Mouse (Mus musculus) liver, embryonic 11.5 days (tissue): ENCODE results near the gene Prkar1a. TPM values are rescaled to one million over a fixed set of nuclear protein-coding genes. Genes with fewer than 3 reads are reported as not detected.

Experiments used
- ATAC-seq: fragments of 200-750 bp; cut with Nextera tagmentation; replicated peaks from 2 replicates; pipeline ENCODE4 v1.8.0; 2017; ENCODE audit warnings: moderate number of reproducible peaks, mild to moderate bottlenecking, moderate TSS enrichment, moderate library complexity; ENCODE audit not compliant: low FRiP score
- DNase-seq: peaks from one replicate; pipeline ENCODE4 v3.0.0-alpha.2; 2017; ENCODE audit warnings: low spot score
- H3K27ac ChIP-seq: fragments of 300-500 bp; sonication (generic); 2 replicates; pipeline ENCODE4 v1.5.1; 2014; ENCODE audit warnings: mild to moderate bottlenecking, low read depth, low read length, control low read depth
- H3K27me3 ChIP-seq: fragments of 300-500 bp; sonication (generic); replicated peaks from 2 replicates; pipeline ENCODE4 v1.6.1; 2014; ENCODE audit warnings: low read length, mixed read lengths; ENCODE audit not compliant: control insufficient read depth, insufficient read depth
- H3K36me3 ChIP-seq: fragments of 300-500 bp; sonication (generic); 2 replicates; pipeline ENCODE4 v1.6.1; 2014; ENCODE audit warnings: mild to moderate bottlenecking, low read length, moderate library complexity, mixed read lengths; ENCODE audit not compliant: control insufficient read depth, insufficient read depth
- H3K4me1 ChIP-seq: fragments of 300-500 bp; sonication (generic); replicated peaks from 2 replicates; pipeline ENCODE4 v1.6.1; 2014; ENCODE audit warnings: low read length, mixed read lengths; ENCODE audit not compliant: control insufficient read depth, insufficient read depth
- H3K4me2 ChIP-seq: fragments of 300-500 bp; sonication (generic); 2 replicates; pipeline ENCODE4 v1.6.1; 2014; ENCODE audit warnings: mild to moderate bottlenecking, control low read depth, moderate library complexity
- H3K4me3 ChIP-seq: fragments of 300-500 bp; sonication (generic); 2 replicates; pipeline ENCODE4 v1.5.1; 2014; ENCODE audit warnings: low read depth, low read length, control low read depth
- H3K9ac ChIP-seq: fragments of 300-500 bp; sonication (generic); 2 replicates; pipeline ENCODE4 v1.6.1; 2014; ENCODE audit warnings: low read depth, low read length, control low read depth
- H3K9me3 ChIP-seq: fragments of 300-500 bp; sonication (generic); 2 replicates; pipeline ENCODE4 v1.6.1; 2016; ENCODE audit warnings: low read length, inconsistent platforms, mixed read lengths; ENCODE audit not compliant: control insufficient read depth
- WGBS: fragments of 180-500 bp; shearing (Covaris S2); extraction: QIAGEN DNeasy Blood & Tissue Kit; methylation state at CpG from one replicate; pipeline ENCODE4 v1.1.7; 2014; 5-methylcytosine and 5-hydroxymethylcytosine counted together
- polyA plus RNA-seq: library from polyadenylated mRNA; unstranded; fragments of >200 nt; fragmentation: Nextera tagmentation; extraction: Ambion mirVana; gene quantifications from 2 replicates; pipeline ENCODE4 v1.2.1, GENCODE M21; 2014

Prkar1a gene
- polyA plus RNA-seq, 1 experiment from 2014 or later: 261 TPM

GRCm38 (mm10) chr11:109672881-109673739 lies 23.9 kb downstream of the Prkar1a start:
- no peaks in the 10 kb centered on the region for H3K4me1 ChIP-seq
- WGBS: 71% methylated on average over 21 of the region's 21 CpGs
- peaks cover 9% of the 10 kb centered on the region; the same call in 1 of the 2 replicates for H3K36me3 ChIP-seq
- ATAC-seq (no peak), DNase-seq (no peak)
- H3K27me3 ChIP-seq: no peaks in the 10 kb centered on the region
- H3K4me3 ChIP-seq: no peak overlapping the region
- H3K4me2 ChIP-seq: no peak overlapping the region
- no peaks in the 10 kb centered on the region for H3K9me3 ChIP-seq
- no peak overlapping the region for H3K27ac ChIP-seq
- no peak overlapping the region for H3K9ac ChIP-seq

- Histone ChIP-seq H3K4me3 (no peak overlapping the region), H3K9me3 (no peaks in the 10 kb centered on the region), H3K27me3 (no peaks in the 10 kb centered on the region), H3K27ac (no peak overlapping the region), H3K4me2 (no peak overlapping the region), H3K9ac (no peak overlapping the region), H3K4me1 (no peaks in the 10 kb centered on the region), H3K36me3 (0 out of 2 replicates have a peak, but pooled peaks cover 6% of the 10 kb centered on the region)
- ATAC-seq (no peak), DNase-seq (no peak)
- WGBS: 77% methylated on average over 7 of the region's 7 CpGs
These were observed 24.5 kb downstream of the Prkar1a start for GRCm38 (mm10) chr11:109673741-109674140.

- no peaks in the 10 kb centered on the region for H3K9me3 ChIP-seq
- WGBS: 69% methylated on average over 11 of the region's 11 CpGs
- H3K4me3 ChIP-seq: no peak overlapping the region
- H3K9ac ChIP-seq: no peak overlapping the region
- no peak overlapping the region for H3K27ac ChIP-seq
- 0 out of 2 replicates have a peak, but pooled peaks cover 6% of the 10 kb centered on the region for H3K36me3 ChIP-seq
- ATAC-seq: no peak
- H3K27me3 ChIP-seq: no peaks in the 10 kb centered on the region
- no peaks in the 10 kb centered on the region for H3K4me1 ChIP-seq
- H3K4me2 ChIP-seq: no peak overlapping the region
- no peak for DNase-seq
These were observed 25.3 kb downstream of the Prkar1a start for GRCm38 (mm10) chr11:109674542-109674941.

GRCm38 (mm10) chr11:109675208-109675607 lies 26.0 kb downstream of the Prkar1a start:
- H3K9me3 ChIP-seq: no peaks in the 10 kb centered on the region
- 78% methylated on average over 3 of the region's 3 CpGs for WGBS
- no peak for ATAC-seq
- no peak overlapping the region for H3K4me3 ChIP-seq
- H3K27me3 ChIP-seq: no peaks in the 10 kb centered on the region
- 0 out of 2 replicates have a peak, but pooled peaks cover 1% of the 10 kb centered on the region for H3K36me3 ChIP-seq
- H3K27ac ChIP-seq: no peak overlapping the region
- no peak for DNase-seq
- no peak overlapping the region for H3K4me2 ChIP-seq
- H3K9ac ChIP-seq: no peak overlapping the region
- no peaks in the 10 kb centered on the region for H3K4me1 ChIP-seq

DNA sequence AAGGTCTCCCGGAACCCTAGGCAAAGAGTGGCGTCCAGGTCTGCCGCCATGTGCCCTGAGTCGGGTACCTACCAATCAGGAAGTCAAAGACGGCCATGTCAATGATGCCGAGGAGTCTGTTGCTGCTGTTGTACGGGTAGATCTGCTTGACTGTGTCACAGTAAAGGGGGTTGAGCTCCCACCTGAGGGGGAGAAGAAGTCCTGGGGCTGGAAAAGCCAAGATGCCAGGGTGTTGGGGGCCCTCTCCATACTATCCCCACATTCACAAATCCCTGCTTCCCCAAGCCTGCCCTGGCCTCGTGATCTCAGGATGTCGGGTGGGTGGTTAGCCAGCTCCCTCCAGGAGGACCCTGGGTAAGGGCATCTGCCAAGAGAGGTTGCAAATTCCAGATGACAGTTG lies 26.6 kb downstream of the Prkar1a start:
- no peaks in the 10 kb centered on the region for H3K36me3 ChIP-seq
- H3K27ac ChIP-seq: no peak overlapping the region
- no peak overlapping the region for H3K9ac ChIP-seq
- H3K4me1 ChIP-seq: no peaks in the 10 kb centered on the region
- ATAC-seq (no peak), DNase-seq (no peak)
- no peak overlapping the region for H3K4me3 ChIP-seq
- WGBS: 81% methylated on average over 9 of the region's 9 CpGs
- H3K9me3 ChIP-seq: no peaks in the 10 kb centered on the region
- no peaks in the 10 kb centered on the region for H3K27me3 ChIP-seq
- H3K4me2 ChIP-seq: no peak overlapping the region

- Histone ChIP-seq H3K4me2 (no peak overlapping the region), H3K9me3 (no peaks in the 10 kb centered on the region), H3K27me3 (no peaks in the 10 kb centered on the region), H3K36me3 (no peaks in the 10 kb centered on the region), H3K27ac (no peak overlapping the region), H3K4me1 (no peaks in the 10 kb centered on the region), H3K9ac (no peak overlapping the region), H3K4me3 (no peak overlapping the region)
- WGBS: 66% methylated on average over 12 of the region's 12 CpGs
- no peak for ATAC-seq
- DNase-seq: no peak
These were observed 27.6 kb downstream of the Prkar1a start for GRCm38 (mm10) chr11:109676621-109677373.

DNA sequence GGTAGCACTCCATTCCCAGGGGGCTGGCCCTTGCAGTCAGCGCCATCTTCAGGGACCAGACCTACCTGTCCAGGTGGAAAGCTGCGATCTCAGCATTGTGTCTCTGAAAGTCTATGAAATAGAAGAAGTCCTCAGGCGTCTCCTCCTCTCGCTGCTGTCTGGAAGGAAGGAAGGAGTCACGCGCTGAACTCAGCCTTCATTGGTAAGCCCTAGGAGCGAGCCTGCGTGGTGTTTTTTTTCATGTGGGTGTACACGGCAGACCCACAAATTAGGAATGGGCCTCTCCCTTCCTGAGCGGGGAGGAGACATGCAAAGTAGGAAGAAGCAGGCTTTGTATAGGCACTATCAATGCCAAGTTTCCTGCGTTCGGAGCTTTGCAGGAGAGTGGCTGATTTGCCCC lies 29.1 kb downstream of the Prkar1a start:
- Histone ChIP-seq H3K27me3 (no peaks in the 10 kb centered on the region), H3K9me3 (no peaks in the 10 kb centered on the region), H3K27ac (no peak overlapping the region), H3K4me2 (no peak overlapping the region), H3K9ac (no peak overlapping the region), H3K36me3 (no peaks in the 10 kb centered on the region), H3K4me1 (no peaks in the 10 kb centered on the region), H3K4me3 (no peak overlapping the region)
- WGBS: 68% methylated on average over 12 of the region's 12 CpGs
- DNase-seq: no peak
- no peak for ATAC-seq

- H3K36me3 ChIP-seq: no peaks in the 10 kb centered on the region
- DNase-seq (no peak), ATAC-seq (no peak)
- no peak overlapping the region for H3K9ac ChIP-seq
- no peaks in the 10 kb centered on the region for H3K9me3 ChIP-seq
- no peak overlapping the region for H3K4me3 ChIP-seq
- H3K4me1 ChIP-seq: no peaks in the 10 kb centered on the region
- H3K27ac ChIP-seq: no peak overlapping the region
- WGBS: 58% methylated on average over 9 of the region's 9 CpGs
- H3K4me2 ChIP-seq: no peak overlapping the region
- no peaks in the 10 kb centered on the region for H3K27me3 ChIP-seq
These were observed 31.7 kb downstream of the Prkar1a start for GRCm38 (mm10) chr11:109680934-109681333.
